Mouse (Mus musculus) gastrocnemius, postnatal 36 days (tissue): ENCODE results near the gene Immp2l. TPM values are rescaled to one million over a fixed set of nuclear protein-coding genes. Genes with fewer than 3 reads are reported as not detected.
"Not testable (repeated sequence)": the region's sequence is repeated elsewhere in the genome, so short reads cannot be mapped to it uniquely, and the experiment has no call there.

Source experiments
- DNase-seq, 2 experiments: peaks; one replicate each; pipeline ENCODE4 v3.0.0; 2022
- intact Hi-C: fragments of 180-260 bp; cut with DNase I; formaldehyde crosslinking; loops from one replicate; pipeline ENCODE4 v1.15.1; 2025
- long read RNA-seq, 2 experiments: library from polyadenylated mRNA; stranded (forward); transcript quantifications; one replicate each; pipeline ENCODE4 v2.0.0; 2021
- total RNA-seq, 2 experiments: library from RNA; stranded (reverse); gene quantifications; 2 replicates each; pipeline ENCODE4 v1.2.3; 2021

Immp2l gene
- total RNA-seq = 10 to 100 TPM in 1 of 2 experiments, 1 to 10 TPM in 1; 8.9 to 14.0 TPM
- long read RNA-seq, experiment 1, partial matches to known transcripts = 1 of 1 reads
- long read RNA-seq, experiment 1, other reads (novel, unspliced or antisense) = 0 of 1 reads
- long read RNA-seq, experiment 2, partial matches to known transcripts = 0 of 2 reads
- long read RNA-seq, experiment 2, other reads (novel, unspliced or antisense) = 2 of 2 reads

DNA sequence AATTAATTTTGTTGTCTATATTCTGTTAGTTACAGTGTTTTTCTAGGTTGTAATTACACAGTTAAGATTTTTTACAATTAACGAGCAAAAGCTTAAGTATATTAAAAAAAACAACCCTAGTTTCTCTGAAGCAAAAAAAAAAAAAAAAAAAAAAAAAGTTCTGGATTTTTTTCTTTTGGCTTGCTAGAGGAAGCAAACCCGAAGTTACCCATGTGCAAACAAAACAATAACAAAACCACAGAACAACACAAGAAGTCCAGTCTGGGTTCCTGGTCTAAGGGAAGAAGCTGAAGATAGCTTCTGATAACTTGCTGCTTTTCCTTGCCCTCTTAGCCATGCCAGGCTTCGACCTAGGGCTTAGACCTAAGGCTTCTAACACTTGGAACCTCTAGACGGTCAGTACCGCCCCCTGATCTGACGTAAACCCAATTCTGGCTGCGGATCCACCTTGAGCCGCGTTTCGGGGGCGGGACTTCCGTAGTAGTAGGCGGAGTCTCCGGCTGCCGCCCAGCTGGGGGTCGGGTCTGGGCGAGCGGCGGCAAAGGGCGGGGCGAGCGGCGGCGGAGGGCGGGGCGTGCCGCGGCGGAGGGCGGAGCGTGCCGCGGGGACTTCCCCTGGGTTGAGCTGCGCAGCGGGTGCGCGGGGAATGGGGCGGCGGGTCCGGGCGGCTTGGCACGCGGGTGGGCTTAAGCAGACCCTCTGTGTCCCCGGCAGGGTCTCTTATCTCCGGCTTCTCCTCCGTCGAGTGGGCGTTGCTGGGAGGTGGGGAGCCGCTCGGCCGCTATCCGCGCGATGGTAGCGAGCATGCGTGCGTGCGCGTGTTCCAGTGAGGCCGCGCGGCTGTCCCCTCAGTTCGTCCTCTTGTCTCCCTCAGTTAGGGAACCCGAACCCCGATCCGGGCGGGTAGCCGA is at the start of gene Immp2l:
Gene Immp2l (plus strand): TSS at position 580 of the 911 bp plus-strand sequence.
- peak; percentile 88 to 92 for DNase-seq
- intact Hi-C loops = no loop called here

DNA sequence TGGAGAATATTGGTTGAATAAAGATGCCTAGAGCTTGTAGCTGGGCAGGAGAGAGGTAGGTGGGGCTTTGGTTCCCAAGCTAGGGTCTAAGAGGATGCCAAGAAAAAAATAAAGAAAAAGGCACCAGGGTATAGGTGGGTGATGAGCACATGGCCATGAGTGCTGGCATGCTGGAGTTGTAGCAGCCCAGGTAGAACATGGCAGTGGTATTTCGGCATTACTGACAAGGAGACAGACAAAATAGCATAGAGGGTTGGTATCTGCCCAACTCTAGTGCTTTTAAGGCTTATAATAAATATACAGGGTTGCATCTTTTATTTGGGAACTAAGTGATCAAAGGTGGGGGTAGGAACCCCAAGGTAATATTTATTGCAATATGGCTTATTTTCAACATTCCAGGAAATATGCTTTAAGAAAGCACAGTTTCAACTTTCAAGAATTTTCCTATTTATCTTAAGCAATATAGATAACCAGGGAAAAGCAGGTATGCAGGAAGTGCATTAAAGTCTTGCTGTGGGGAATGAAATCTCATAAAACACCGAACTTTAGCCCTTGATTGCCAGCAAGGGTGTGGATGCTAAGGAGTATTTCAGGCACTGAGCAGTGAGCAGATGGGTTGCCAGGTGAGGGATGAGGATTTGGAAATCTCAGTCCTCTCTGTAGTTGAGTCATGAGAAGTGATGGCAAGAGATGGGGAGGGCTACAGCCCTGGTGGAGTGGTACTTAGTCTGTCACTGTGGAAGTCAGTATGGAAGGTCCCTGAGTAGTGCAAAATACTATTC is 45.0 kb upstream of the Immp2l start:
- DNase-seq = no peak

DNA sequence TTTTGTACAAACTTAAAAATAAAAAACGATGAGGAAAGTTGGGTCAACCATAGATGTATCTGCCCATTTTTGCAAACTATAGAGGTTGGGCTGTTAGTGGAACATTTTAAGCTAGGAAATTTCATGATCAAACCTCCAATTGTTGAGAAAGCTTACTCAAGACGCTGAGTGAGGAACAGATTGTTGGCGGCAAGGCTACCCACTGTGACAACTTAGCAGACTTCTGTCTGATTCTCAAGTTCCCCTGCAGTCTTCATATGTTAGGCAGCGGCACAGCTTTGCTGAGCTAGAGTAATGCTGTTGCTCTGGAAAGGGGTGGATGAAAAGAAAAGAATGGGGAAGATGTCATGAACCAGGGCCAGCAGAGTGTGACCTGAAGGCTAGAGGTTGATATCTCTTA is 44.2 kb upstream of the Immp2l start:
- no peak for DNase-seq
- intact Hi-C loops = no loop called here

More for the DNA sequence above, 45.0 kb upstream of the Immp2l start:
- intact Hi-C loops = no loop called here

DNA sequence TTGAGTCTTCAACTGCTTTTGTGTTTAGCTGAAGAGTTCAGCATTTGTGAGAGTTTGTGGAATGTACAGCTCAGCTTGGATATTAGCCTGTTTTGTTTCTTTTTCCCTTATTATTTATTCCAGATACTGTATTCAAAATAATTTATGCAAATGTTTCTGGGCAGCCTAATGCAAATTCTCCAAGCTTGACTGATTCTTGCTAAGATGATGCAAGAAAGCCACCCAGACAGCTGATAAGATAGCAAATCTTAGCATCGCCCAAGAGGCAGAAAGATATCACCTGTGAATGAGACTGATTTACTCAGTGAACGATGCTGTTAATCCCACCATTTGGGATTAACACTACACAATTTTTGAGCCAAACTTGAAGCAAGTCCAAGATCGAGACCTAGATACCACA is 43.7 kb upstream of the Immp2l start:
- intact Hi-C loops = no loop called here
- DNase-seq = no peak

DNA sequence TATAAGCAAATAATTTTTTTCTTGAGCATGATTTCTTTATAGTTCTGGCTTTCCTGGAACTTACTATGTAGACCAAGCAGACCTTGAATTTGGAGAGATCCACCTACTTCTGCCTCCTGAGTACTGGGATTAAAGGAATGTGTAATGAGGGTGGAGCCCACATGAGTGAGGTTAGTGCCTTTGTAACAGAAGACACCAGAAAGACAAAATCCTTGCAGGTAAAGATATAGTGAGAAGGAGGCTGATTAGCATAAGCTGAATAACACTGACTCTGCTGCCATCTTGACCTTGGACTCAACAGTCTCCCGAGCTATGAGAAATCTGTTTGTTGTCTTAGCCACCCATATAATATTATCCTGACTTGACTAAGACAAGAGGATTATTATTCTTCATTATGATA is 40.9 kb upstream of the Immp2l start:
- intact Hi-C loops = no loop called here
- no peak for DNase-seq

DNA sequence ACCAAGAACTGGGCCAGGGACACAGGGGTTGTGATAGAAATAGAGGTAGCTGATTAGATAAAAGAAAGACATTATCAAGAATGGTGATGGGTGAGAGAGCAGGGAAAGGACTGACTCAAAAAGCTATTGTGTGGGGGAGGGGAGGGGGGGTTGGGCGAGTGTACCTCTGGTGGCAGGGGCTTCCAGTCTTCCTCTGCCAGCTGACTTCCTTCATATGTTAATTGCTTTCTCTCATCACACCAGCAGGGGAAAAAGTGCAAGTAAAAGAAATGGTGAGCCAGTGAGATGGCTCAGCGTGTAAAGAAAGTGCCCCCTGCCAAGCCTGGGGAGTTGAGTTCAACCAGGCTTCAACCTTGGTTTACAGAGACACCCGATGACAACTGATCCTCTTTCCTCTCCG is 39.2 kb upstream of the Immp2l start:
- no peak for DNase-seq

DNA sequence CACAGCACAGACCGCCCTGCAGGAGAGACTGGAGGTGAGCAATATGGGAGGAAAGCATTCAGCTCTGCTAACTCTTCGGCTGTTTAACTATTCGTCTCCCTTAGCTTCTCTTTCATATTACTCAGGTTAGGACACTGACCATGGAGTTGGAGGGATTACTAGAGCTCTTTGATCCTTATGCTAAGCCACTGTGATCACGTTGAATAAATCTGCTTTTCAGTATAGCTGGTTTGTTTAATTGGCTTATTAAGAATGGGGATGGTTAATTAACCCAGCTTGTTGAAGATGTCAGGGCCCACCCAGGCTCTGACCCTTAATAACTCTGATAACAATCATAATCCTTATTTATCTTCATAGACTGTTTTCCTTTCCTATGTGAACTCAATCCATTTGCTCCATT is 38.1 kb upstream of the Immp2l start:
- no peak for DNase-seq
- intact Hi-C loops = no loop called here

More for the DNA sequence above, 39.2 kb upstream of the Immp2l start:
- intact Hi-C loops = no loop called here

DNA sequence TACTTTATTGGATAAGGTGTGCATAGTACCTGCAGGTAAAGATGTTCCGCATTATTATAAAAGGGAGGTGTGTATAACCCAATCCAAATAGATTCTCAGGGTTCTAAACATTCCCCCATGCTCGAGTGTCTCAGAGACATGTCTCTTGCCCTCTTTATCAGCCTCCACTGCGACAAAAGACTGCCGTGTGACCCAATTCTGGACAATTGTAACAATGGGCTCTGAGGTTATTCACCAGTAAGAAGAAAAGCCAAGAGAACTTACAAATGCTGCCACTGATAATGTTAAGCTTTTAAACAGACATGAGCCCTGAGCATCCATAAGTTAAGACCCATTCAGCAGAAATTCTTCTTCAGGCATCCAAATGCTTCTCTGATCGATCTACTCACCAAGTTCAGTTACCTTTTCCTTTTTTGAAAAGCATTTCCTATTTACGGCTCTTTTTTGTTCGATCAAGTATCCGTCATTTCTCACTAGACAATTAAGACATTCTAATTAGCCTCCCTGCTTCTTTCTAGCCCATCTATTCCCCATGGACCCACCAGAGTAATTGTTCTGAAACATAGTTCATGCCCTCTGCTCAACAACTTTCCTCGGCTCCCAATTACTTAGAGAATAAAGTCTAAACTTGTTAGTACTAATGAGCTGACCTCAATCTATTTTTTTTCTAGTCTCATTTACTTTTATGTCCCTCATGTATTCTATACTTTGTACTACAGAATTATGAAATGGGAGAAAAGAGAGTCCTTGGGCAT is 35.4 kb upstream of the Immp2l start:
- no peak for DNase-seq
- intact Hi-C loops = no loop called here

DNA sequence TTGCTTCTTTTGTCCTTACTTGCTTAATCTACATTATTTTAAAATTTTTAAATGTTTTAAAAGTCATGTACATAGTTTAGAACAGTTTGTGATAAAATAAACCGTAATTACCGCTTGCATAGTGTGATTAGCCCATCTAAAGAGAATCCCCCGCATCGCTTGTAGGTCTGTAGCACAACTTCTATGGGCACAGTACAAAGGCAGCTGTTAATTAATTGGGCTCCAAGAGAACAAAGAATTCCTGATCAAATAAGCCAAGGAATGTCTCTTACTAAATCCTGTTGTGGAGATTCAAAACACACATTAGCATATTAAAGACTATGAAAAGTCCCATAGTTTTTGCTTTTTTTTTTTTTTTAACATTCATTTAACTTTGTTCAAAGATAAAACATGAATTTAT is 32.2 kb upstream of the Immp2l start:
- intact Hi-C loops = no loop called here

DNA sequence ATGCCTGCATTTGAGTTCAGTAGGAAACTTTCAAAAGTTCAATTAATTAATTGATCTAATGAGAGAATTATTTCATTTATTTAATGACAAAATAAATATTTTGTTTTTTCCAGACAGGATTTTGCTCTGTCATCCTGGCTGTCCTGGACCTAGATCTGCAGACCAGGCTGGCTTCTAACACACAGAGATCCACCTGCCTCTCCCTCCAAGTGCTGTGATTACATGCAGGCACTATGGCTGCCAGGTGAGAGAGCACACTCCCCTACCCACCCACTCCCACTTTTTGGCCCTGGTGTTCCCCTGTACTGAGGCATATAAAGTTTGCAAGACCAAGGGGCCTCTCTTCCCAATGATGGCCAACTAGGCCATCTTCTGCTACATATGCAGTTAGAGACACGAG is 31.7 kb upstream of the Immp2l start:
- intact Hi-C loops, DNase-seq: not testable (repeated sequence)

More for the DNA sequence above, 32.2 kb upstream of the Immp2l start:
- no peak for DNase-seq

DNA sequence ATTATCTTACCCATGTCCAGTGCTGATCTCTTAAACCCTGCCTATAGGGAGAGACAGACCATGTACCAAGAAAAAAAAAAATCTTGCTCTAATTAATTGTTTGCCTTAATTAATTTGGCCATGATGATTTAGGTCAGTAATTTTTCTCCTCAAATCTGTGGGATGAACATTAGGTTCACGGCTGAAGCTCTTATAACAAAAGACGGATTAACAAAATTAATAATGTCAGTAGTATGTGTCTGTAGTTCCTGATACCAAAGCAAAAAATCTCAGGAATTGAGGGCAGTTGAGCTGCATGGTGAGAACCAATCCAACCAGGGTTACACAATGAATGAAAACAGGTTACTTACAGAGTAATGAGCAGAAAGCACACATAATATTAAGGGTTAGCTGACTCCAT is 29.0 kb upstream of the Immp2l start:
- intact Hi-C loops = no loop called here
- DNase-seq = no peak

DNA sequence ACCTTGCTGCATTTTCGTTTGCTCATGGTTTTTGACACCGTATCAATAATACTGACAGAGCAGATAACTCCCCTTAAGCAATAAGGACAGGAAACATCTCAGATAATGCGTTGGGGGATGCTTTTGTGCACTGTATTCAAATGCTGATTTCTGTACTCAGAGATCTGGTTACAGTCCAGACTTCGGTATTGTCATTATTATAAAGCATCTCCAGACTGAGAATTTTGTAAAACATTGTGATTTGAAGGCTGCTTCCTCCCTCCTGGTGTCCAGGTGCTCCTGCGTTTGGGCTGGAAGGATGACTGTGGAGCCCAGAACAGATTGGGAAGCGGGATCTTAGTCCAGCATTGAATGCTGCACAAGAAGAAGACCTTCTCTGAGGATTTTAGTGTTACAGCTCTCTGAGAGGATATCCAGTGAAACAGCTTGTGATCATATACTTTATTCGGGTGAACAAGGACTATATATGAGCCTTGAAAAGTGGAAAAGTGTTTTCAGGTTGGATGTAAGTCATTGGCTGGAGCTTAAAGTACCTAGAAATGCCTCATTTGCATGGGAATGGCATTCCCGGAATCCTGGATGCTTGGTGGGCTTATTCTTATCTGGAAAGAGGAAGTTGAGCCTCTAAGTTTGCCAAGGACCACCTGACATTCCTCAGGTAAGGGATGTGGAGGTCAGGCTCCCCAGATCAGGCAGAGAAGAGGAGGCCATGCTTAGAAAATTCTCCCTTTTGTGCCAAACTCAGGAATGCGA is 28.1 kb upstream of the Immp2l start:
- no peak for DNase-seq

DNA sequence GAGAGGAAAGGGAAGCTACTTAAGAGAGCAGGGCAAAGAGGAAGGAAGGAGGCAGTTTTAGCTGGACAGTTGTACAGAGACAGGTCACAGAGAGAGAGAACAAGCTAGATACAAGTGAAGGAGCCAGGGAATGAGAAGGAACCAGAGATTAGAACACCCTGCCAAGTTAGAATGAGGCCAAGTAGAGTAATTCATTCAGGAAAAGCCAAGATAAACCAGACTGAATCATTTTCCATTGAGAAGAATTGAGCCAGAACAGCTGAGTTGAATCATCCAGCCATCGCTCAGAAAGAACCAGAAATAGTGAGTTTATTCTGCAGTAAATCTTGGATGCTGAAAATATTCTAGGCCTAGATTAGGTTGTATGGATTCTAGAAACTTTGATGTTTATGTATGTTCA is 1.4 kb upstream of the Immp2l start:
- intact Hi-C loops = no loop called here
- DNase-seq = no peak

More for the DNA sequence above, 28.1 kb upstream of the Immp2l start:
- intact Hi-C loops = no loop called here

DNA sequence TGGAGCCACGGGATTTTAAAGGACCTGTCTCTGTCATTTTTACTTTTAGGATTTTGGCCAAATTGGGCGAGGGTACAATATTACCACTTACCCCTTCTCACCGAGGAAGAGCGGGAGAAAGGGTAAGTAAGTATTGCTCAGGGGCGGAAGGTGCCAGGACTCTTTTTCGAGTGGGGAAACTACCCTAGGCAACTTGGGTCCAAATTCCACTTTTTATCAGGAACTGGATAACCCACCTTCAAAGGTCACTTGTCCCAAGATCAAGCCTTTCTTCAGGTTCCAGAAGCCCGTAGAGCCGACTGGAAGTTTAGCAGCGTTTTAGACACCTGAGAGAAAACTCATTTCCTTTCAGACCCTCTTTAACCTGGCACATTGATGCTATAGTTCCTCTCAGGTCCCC is 622 bp downstream of the Immp2l start:
- no peak for DNase-seq
- intact Hi-C loops = no loop called here

DNA sequence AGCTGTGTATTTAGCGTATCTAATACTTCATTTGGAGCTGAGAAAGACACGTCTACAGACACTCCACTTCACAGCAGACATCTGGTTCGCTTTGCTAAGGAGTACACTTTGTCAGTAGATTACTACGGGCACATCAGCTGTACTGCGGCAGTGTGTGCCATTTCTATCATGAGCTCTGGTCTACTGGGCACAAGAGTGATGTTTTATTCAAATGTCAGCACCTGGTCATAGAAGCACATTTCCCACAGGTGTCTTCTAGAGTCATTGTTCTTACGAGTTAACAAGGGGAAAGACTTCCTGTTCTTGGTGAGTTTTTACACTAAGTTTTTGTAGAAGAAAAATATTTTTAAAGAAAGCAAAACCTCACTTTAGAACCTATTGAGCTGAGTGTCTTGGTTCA is 3.6 kb downstream of the Immp2l start:
- DNase-seq = no peak
- intact Hi-C loops = no loop called here

DNA sequence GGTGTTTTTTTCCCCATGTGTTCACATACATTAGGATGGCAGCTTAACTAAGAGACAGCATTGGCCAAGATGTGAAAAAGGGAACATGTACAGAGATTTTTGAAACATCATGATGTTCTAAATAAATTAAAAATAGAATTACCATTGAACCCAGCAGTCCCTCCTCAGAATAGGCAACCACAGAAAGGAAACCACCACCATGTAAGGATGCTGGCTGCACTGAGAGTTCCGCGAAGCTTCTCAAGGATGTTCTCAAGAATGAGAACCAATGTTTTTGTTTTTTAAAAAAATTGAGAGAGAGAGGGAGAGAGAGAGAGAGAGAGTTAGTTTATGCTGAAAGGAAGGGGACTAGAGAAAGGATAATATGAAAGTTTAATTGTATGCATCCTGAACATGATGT is 7.2 kb downstream of the Immp2l start:
- no peak for DNase-seq
- intact Hi-C loops = no loop called here

DNA sequence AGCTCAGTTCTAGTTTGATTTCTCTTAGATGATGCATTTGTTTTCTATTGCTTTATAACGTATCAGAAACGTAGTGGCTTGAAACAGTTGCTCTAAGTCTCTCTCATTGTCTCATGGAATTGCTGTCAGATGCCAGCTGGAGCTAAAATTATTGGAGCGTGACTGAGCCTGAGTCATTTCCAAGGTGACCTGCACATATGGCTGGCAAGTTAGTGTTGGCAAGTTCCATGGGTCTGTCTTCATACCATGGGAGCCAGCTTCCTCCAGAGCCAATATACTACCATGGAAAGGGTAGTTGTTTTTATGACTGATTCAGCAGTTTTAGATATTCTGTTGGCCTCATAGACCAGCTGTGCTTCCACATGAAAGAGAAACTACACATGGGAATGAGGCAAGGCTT is 9.3 kb downstream of the Immp2l start:
- DNase-seq = no peak
- intact Hi-C loops = no loop called here

DNA sequence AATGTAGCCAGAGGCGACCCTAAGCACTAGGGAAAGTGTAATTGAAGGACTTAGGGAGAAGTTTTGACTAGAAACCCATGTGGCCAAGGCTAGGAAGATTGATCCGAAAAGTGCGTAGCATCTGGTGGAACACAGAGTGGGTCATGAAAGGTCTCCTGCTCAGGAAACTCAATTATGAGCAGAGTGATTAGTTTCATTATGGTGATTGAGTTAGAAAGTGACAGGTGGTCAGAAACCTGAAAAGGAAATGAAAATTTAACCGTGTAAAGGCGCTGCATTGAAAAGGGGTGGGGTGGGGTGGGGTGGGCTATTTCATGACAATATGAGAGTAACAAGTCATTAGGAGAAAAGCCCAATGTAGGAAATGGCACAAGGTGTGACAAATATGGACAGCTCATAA is 15.9 kb downstream of the Immp2l start:
- intact Hi-C loops = no loop called here
- DNase-seq = no peak

DNA sequence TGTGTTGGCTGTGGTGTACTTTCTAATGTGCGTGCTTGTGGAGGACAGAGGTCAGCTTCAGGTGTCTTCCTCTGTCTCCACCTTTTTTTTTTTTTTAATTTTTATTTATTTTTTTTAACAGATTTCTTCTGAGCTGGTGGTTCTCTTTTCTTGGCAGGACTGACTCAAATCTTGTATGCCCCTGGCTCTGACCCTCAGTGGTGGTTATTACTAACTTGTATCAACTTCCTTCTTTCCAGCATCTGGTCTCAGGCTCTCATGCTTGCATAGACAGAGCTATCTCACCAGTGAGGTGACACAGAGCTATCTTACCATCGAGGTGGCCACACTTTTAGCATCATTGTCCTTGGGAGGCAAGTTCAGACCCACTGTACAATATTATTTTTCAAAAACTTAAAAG is 17.8 kb downstream of the Immp2l start:
- intact Hi-C loops = no loop called here
- no peak for DNase-seq
